1 mouse cellular context compared by ENCODE assay signal in the genomic region with DNA sequence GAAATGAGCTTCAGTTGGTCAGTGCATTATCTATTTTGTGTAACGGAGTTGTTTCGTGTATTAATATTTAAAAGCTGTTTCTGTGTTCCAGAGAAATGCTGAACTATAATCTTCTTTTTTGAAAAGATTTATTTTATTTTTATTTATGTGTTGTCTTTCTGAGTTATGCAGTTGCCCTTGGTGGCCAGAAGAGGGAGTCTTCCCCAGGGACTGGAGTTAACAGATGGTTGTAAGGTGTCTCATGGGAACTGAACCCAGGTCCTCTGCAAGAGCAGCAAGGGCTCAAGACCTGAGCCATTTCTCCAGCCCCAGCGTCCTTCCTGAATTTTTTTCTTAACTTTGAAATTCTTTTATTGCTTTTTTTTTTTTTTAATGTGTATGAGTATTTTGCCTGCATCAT.
TF ChIP-seq lines count a peak whose summit lies in the region.

No protein-coding gene starts in this region.

TF ChIP-seq in CH12.LX, 34 proteins besides CTCF, POLR2A, EP300 and RAD21 (continued from another document):
- TF ChIP-seq KAT2A (IDR thresholded peaks at IDR 0.05; ENCODE audit: insufficient replicate concordance, low read length) (0 out of 2 replicates have a peak, but pooled peaks have one; percentile 65), RCOR1 (conservative IDR thresholded peaks at IDR 0.05; ENCODE audit: low read depth, low read length) (no peak)
